Mouse (Mus musculus): ENCODE measurements around the gene Aup1.

GRCm38 (mm10) chr6:83014482-83015466 lies 39.5 kb upstream of the Aup1 start:
- no peak for TF ChIP-seq CTCF (IDR thresholded peaks at IDR 0.05; ENCODE audit: low read depth)
- no peak for TF ChIP-seq EP300 (optimal IDR thresholded peaks at IDR 0.05)

All from stomach, postnatal 0 days (tissue).